Mouse (Mus musculus) right cerebral cortex, postnatal 4 days (tissue): Measurements from ENCODE around the gene Asic3.

ENCODE experiments used
- DNase-seq: peaks from one replicate; pipeline ENCODE4 v3.0.0-alpha.2; 2022

Gene Asic3

DNA sequence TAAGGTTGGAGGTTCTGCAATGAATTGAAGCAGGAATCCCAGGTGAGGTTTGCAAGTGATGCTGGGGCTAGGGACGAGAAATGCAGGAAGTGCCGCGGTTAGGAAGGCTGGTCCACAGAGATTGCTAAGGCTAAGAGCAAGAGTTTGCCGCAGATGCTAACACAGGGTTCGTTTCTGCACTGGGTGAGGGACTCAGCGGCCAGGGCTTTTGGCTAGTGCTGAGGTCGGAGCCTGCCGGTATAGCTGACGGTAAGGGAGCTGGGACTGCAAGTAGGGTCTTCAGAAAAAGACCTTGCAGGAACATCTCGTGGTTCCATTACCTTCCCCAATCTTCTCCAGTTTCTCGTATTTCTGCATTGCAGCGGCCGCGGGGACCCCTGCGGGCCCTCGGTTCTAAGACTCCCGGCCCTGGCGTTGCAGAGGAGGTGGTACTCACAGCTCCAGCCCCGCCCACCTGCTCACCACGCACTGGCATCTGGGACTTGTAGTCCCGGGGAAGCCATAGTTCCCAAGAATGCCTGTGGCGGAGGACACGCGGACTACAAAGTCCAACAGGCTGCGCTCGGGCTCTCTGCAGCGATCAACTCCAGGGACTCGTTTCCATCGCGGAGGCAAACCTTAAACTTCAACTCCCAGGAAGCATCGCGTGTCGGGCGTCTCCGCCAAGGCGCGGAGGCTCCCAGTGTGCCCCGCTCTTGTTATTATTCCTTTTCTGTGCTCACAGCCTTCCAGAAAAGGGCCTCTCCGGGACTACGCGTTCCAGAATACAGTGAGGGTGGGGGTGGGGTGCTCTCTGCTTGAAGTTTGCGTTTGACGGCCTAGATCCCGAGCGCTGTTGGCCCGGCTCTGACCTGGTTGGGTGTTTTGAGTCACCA, 10.2 kb downstream of the Asic3 start, which contains the start of the genes Cdk5 and Slc4a2:
TSS of gene Cdk5 (minus strand) at position 402 of the 875 bp plus-strand sequence.
TSS of gene Slc4a2 (plus strand) at position 709 of the 875 bp plus-strand sequence.
- peak; percentile 95 for DNase-seq

DNA sequence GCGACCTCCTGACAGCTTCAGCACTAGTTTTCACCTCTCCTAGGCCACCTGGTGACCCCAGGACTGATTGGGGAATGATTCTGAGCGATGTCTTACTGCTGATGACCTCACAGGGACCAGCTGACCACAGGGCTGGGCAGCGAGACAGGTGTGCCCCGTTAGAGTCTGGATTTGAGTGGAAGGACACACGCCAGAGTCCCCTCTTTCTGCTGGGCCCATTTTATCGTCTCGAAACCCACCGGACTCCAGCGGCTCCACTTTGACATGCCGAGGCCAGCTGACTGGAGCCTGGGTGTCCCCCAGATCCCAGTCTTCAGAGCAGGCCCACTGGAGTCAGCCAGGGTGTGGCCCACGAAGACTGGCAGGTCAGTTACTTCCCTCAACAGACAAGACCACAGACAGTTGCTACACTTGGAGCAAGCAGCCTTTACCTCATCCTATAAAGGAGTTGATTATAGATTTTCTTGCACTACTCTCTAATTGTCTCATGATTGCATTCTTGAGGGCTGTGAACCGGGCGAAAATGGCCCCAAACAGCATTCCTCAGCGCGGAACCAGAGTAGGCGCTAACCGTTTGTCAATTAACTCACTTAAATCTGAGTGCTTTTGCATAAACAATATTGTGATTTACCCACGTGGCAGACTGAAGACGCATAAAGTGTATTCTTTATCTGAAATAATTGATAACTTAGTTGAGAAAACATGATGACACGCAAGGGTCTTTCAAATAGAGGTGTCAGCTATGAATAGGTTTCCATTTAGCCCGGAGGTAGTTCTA, 11.0 kb downstream of the Asic3 start:
- no peak for DNase-seq

DNA sequence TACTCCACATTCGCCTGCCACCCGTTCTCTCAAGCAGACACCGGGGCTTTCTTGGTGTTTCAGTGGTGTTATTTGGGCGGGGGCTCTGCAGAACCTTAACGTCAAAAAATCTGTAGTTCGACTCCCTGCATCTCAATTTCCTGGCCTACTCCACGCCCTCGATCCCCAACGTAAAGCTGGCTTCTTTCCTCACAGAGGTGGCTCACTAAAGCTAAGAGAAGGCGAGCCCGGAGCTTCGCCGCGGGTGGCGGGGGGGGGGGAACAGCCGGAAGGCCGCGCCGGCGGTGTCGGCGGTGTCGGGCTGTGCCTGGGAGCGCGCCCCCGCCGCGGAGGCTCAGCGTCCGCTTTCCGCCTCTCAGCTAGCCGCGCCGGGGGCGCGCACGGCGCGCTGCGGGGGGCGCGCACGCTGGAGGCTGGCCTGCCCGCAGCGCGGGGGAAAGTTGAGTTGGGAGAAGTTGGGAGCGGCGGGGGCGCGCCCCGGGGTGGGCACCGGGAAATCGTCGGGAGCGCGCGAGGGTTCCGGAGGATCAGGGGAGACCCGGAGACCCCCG, 11.7 kb downstream of the Asic3 start:
- peak; percentile 81 for DNase-seq

- no peak for DNase-seq
These were observed 12.3 kb downstream of the Asic3 start for GRCm38 (mm10) chr5:24425421-24426036.

DNA sequence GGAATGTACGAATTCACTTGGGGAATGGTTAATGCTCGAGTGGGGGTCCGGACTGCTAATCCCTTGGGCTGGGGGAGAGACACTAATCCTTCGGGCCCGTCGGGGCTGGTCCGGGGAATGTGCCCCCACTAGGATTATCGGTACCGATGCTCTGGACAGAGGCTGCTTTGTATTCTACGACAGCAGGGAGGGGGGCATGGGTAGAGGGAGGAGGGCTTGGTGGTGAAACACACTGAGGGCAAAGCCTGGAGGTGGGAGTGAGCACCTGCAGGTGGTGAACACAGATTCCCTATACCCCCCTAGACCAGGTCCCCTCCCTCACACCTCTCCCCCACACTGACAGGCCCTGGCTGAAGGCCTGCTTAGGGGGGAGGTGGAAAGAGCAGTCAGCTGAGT, 12.8 kb downstream of the Asic3 start:
- no peak for DNase-seq

- DNase-seq: no peak
These were observed 13.5 kb downstream of the Asic3 start for GRCm38 (mm10) chr5:24426556-24427284.

- DNase-seq: no peak
These were observed 14.1 kb downstream of the Asic3 start for GRCm38 (mm10) chr5:24427285-24427633.

DNA sequence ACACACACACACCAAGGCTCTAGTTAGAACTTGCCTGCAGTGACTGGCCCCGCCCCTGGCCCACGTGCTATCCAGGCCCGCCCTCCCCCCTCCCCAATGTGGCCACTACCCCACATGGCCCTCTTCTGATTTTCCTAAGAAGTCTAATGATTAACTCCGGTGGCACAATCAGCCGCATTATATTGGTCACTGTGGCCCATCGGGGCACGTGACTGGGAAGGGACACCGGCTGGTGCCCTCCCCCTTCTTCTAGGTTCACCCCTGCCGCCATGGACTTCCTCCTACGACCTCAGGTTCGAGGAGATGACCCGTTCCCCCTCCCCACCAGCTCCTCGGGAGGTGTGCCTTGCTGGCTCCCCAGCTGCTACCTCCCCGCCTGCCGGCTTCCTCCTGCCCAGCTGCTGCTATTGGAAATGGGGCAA, 14.8 kb downstream of the Asic3 start:
- DNase-seq: no peak

DNA sequence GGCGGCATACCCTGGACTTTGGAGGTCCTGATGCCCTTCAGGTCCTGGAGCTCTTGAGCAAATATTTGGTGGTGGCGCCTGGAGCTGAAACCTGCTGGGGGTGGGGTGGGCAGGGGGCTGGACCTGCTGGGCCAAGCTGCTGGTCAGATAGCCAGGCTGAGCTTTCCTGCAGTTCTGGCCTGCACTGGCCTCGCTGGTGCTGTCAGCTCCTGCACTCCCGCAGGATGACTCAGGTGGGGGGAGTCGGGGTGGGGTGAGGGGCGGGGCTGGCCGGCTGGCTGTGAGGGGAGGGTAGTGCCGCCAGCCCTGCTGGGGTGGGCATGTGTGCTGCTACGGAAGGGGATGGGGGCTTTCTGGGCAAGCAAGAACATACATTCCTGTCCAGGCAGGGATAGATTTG, 15.4 kb downstream of the Asic3 start:
- no peak for DNase-seq

GRCm38 (mm10) chr5:24433993-24434392, 20.8 kb downstream of the Asic3 start:
- no peak for DNase-seq

DNA sequence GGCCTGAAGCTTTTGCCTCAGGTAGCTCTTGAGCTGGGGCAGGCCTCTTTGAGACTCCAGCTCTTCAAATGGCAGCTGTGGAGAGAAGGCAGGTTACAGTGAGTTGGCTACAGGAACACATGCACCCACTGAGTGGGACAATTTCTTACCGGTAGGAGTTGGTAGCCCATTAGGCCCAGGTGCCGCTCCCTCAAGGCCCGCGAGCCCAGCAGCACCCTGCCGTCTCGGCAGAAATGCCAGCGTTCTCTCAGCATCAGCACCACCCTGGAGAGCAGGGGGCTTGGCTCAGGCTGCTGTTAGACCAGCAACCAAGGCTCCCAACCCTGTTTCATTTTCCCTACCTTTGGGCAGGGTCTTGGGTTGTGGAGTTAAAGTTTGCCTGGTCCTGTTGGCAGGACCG, 28.0 kb downstream of the Asic3 start:
- no peak for DNase-seq

GRCm38 (mm10) chr5:24442029-24442428, 28.8 kb downstream of the Asic3 start:
- DNase-seq: no peak

GRCm38 (mm10) chr5:24443204-24443603, 30.0 kb downstream of the Asic3 start:
- DNase-seq: no peak

DNA sequence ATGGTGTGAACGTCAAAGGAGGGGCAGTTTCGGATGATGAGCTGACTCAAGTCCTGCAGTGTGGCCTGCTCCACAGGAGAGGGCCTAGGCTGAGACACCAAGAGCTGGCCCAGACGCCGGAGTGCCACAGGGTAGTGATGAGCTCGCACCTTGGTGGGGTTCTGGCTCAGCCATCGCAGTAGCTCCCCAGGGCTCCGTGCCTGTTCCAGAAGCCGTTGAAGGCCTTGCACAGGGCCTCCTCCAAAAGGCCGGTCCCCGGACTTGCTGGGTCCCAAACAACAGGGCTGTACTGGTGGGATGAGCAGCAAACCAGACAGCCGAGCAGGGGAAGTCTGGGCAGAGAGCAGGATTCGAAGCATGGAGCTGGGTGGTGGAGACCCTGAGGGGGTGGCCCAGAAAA, 30.7 kb downstream of the Asic3 start:
- no peak for DNase-seq

GRCm38 (mm10) chr5:24444746-24445427, 31.7 kb downstream of the Asic3 start, which contains the start of gene Fastk:
Gene Fastk (minus strand): TSS chr5:24445287.
- DNase-seq: peak; percentile 94

GRCm38 (mm10) chr5:24445428-24446080, 32.4 kb downstream of the Asic3 start:
- DNase-seq: no peak

GRCm38 (mm10) chr5:24446630-24447029, 33.4 kb downstream of the Asic3 start:
- DNase-seq: no peak

GRCm38 (mm10) chr5:24447624-24448298, 34.6 kb downstream of the Asic3 start, which contains the start of gene Tmub1:
Gene Tmub1 (minus strand): TSS chr5:24447854.
- DNase-seq: peak; percentile 73

DNA sequence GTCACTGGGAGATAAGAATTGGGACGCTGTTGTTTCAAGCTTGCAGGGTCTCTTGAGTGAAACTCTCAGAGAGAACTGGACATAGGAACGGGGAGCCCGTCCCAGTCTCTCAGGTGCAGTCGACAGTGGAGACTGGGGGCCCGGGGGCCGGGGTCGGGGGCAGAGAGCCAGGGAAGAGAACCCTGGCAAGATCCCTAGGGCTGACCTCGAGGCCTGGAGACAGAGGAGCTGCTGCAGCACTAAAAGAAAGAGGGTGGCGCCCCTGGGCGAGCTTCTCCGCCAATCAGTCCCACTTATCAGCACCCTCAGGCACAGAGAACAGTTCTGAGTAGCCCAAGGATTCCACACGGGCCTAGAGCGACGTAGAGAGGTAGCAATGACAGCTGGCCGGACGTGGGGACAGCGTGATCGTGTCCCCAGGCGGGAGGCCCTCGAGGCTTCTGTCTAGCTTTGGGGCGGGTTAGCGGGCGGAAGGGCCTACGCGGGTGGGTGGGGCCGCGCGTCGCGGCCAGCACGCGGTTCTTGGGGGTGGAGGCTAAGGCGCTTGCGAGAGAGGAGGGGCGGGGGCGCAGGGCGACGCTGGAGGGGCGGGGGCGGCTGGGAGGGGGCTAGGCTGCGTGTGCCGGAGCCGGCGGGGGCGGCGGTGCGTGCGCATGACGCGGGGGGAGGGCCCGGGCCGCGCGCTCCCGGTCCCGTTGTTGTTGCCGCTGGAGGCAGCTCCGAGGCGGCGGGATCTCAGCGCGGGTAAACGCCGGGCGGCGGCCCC, 38.3 kb downstream of the Asic3 start:
- DNase-seq: peak; percentile 91
